Mouse (Mus musculus) C2C12 (cell line): ENCODE measurements around the gene Psmd7.

ENCODE experiments used
- CEBPB ChIP-seq: IDR thresholded peaks from one replicate; pipeline ENCODE4 v1.6.1; 2011; ENCODE audit warnings: low read depth, mild to moderate bottlenecking, control low read depth, moderate library complexity
- CTCF ChIP-seq: IDR thresholded peaks from one replicate; pipeline ENCODE4 v1.5.1; 2011; ENCODE audit not compliant: control insufficient read depth, insufficient read depth, insufficient read length
- FOSL1 ChIP-seq: IDR thresholded peaks from one replicate; pipeline ENCODE4 v1.8.0; 2011; ENCODE audit warnings: mild to moderate bottlenecking, low read length; ENCODE audit not compliant: poor library complexity, insufficient read depth, severe bottlenecking
- MAX ChIP-seq: IDR thresholded peaks from one replicate; pipeline ENCODE4 v1.6.1; 2011; ENCODE audit warnings: mild to moderate bottlenecking, control low read depth
- USF1 ChIP-seq: IDR thresholded peaks from one replicate; pipeline ENCODE4 v1.6.1; 2011; ENCODE audit warnings: low read depth, mild to moderate bottlenecking, control low read depth, moderate library complexity

GRCm38 (mm10) chr8:107546154-107546553 lies 42.1 kb downstream of the Psmd7 start:
- TF ChIP-seq FOSL1 (no peak), MAX (no peak), CTCF (no peak), CEBPB (no peak), USF1 (no peak)
